Mouse (Mus musculus) ES-E14 (cell line): Measurements from ENCODE around the gene Dpp10. TPM values are rescaled to one million over a fixed set of nuclear protein-coding genes. Genes with fewer than 3 reads are reported as not detected.

Source experiments
- DNase-seq: peaks from one replicate; pipeline ENCODE4 v3.0.0-alpha.2; 2013; ENCODE audit warnings: low read depth, low spot score
- H3K27ac ChIP-seq: 2 replicates; pipeline ENCODE4 v1.5.1; 2012; ENCODE audit warnings: low read depth, mild to moderate bottlenecking, low read length, moderate library complexity, mixed read lengths; ENCODE audit not compliant: poor library complexity, insufficient read depth, severe bottlenecking
- H3K36me3 ChIP-seq: 2 replicates; pipeline ENCODE4 v1.6.1; 2012; ENCODE audit warnings: mild to moderate bottlenecking, low read length, moderate library complexity, mixed read lengths; ENCODE audit not compliant: control insufficient read depth, poor library complexity, insufficient read depth, severe bottlenecking
- H3K4me1 ChIP-seq, 2 experiments: fragments of 150-350 bp in 1 of 2; sonication (generic) in 1 of 2; 2 replicates each; pipeline ENCODE4 v1.6.1; 2012; ENCODE audit warnings: low read length in 2 of 2, mild to moderate bottlenecking in 1 of 2, mixed read lengths in 1 of 2; ENCODE audit not compliant: control insufficient read depth in 2 of 2, insufficient read depth in 2 of 2, poor library complexity in 1 of 2
- H3K4me3 ChIP-seq, 2 experiments: fragments of 150-350 bp in 1 of 2; sonication (generic) in 1 of 2; 2 replicates each; pipeline ENCODE4 v1.5.1; 2012; ENCODE audit warnings: low read length in 2 of 2, low read depth in 1 of 2, mild to moderate bottlenecking in 1 of 2, mixed read lengths in 1 of 2; ENCODE audit not compliant: insufficient read depth in 1 of 2, poor library complexity in 1 of 2, severe bottlenecking in 1 of 2
- H3K9ac ChIP-seq: 2 replicates; pipeline ENCODE4 v1.6.1; 2012; ENCODE audit warnings: low read depth, mild to moderate bottlenecking, low read length, mixed read lengths; ENCODE audit not compliant: poor library complexity, insufficient read depth, severe bottlenecking
- H3K9me3 ChIP-seq: fragments of 150-350 bp; sonication (generic); 2 replicates; pipeline ENCODE4 v1.6.1; 2012; ENCODE audit warnings: low read depth, mild to moderate bottlenecking, low read length; ENCODE audit not compliant: control insufficient read depth, insufficient read depth
- CHD2 ChIP-seq: IDR thresholded peaks from 2 replicates; pipeline ENCODE4 v1.6.1; 2014; ENCODE audit warnings: mild to moderate bottlenecking, low read depth, low read length, inconsistent platforms
- HCFC1 ChIP-seq: IDR thresholded peaks from 2 replicates; pipeline ENCODE4 v1.6.1; 2012; ENCODE audit warnings: low read length, inconsistent platforms, borderline replicate concordance; ENCODE audit not compliant: insufficient read depth
- MAFK ChIP-seq: IDR thresholded peaks from 2 replicates; pipeline ENCODE4 v1.6.1; 2014; ENCODE audit warnings: mild to moderate bottlenecking, low read depth, low read length, inconsistent platforms; ENCODE audit not compliant: insufficient read depth
- ZC3H11A ChIP-seq: IDR thresholded peaks from 2 replicates; pipeline ENCODE4 v1.6.1; 2012; ENCODE audit warnings: low read depth, mild to moderate bottlenecking, inconsistent platforms, low read length, borderline replicate concordance
- ZNF384 ChIP-seq: IDR thresholded peaks from 2 replicates; pipeline ENCODE4 v1.6.1; 2012; ENCODE audit warnings: low read depth, low read length, inconsistent platforms
- in situ Hi-C, 2 experiments: fragments of 600-800 bp; cut with MboI; formaldehyde crosslinking; loops; one replicate each; pipeline ENCODE4 v1.15.1; 2025; ENCODE audit warnings: low sequenced_read_pairs in 2 of 2, inconsistent platforms in 1 of 2; ENCODE audit not compliant: unreplicated experiment in 2 of 2
- total RNA-seq: library from RNA; depleted of rRNA; stranded (reverse); fragments of 300-350 nt; gene quantifications from 2 replicates; pipeline ENCODE4 v1.2.3, GENCODE M21; 2012

Dpp10 gene
- total RNA-seq, 1 experiment = not detected

DNA sequence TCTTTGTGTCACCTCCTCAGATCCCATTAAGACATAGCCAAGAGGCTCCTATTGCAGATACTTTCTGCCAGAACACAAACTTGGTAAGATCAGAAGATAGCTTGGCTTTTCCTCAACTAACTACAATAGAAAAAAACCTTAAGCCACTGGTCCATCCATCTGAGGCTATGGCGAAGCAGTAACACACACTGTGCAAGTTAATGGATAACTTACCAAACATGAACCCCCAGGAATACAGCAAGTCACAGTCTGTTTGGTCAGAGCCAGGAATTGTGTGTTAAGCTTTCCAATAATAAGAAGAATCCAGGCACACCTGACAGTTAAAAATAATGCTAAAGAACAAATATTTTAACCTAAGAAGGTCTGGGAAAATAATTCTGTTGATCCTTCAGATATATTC lies 502.9 kb downstream of the Dpp10 start:
- TF ChIP-seq MAFK (no peak), CHD2 (no peak), ZNF384 (no peak), HCFC1 (no peak), ZC3H11A (no peak)
- no peaks in the 10 kb centered on the region for H3K4me1 ChIP-seq
- no peak for DNase-seq
- H3K9ac ChIP-seq = no peak overlapping the region
- no peaks in the 10 kb centered on the region for H3K9me3 ChIP-seq
- no peaks in the 10 kb centered on the region for H3K36me3 ChIP-seq
- H3K4me3 ChIP-seq = no peak overlapping the region
- in situ Hi-C loops = no loop called here
- H3K27ac ChIP-seq = no peak overlapping the region

DNA sequence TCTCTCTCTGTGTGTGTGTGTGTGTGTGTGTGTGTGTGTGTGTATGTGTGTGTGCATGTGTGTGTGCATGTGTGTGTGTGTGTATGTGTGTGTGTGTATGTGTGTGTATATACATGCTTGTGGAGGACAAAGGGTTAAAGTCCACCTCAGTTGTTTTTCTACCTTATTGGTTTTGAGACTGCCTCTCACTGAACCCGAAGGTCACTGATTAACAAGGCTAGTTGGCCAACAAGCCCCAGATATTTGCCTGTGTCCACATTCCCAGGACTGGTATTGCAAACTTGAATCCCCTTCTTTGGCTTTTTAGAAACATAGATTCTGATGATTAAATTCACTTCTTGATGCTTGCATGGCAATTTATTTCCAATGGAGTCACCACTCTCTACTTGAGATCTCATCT lies 577.6 kb downstream of the Dpp10 start:
- Histone ChIP-seq H3K9me3 (no peaks in the 10 kb centered on the region), H3K27ac (no peak overlapping the region), H3K9ac (no peak overlapping the region), H3K36me3 (no peaks in the 10 kb centered on the region), H3K4me3 (no peak overlapping the region), H3K4me1 (no peaks in the 10 kb centered on the region)
- no peak for DNase-seq
- in situ Hi-C loops = no loop called here
- no peak for TF ChIP-seq ZNF384
- TF ChIP-seq CHD2 = no peak
- TF ChIP-seq HCFC1 = no peak
- no peak for TF ChIP-seq ZC3H11A
- no peak for TF ChIP-seq MAFK

DNA sequence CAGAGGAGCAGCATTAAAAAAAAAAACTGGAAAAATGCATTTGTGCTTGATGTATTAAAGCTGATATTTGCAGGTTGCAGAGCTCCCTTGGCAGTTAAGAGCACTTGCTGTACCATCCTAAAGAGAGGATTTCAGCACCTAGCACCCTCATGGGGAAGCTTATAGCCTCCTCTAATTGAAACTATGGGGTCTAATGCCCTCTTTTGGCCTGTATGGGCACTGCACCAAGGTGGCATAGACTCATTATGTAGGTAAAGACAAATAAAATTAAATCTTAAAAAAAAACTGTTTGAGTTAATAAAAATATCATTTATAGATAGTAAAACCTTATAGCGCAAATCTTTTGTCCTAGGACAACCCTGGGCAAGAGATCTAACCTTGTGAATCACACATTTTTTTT lies 631.2 kb downstream of the Dpp10 start:
- no peaks in the 10 kb centered on the region for H3K4me1 ChIP-seq
- no peak for DNase-seq
- no peak for TF ChIP-seq CHD2
- no peak for TF ChIP-seq ZC3H11A
- TF ChIP-seq ZNF384 = no peak
- no peak for TF ChIP-seq HCFC1
- no peak for TF ChIP-seq MAFK
- no peaks in the 10 kb centered on the region for H3K9me3 ChIP-seq
- no peaks in the 10 kb centered on the region for H3K36me3 ChIP-seq
- in situ Hi-C loops = no loop called here
- no peak overlapping the region for H3K4me3 ChIP-seq
- no peak overlapping the region for H3K27ac ChIP-seq
- H3K9ac ChIP-seq = no peak overlapping the region

GRCm38 (mm10) chr1:123351300-123351699 lies 694.1 kb downstream of the Dpp10 start:
- Histone ChIP-seq H3K4me3 (no peak overlapping the region), H3K27ac (no peak overlapping the region), H3K9me3 (no peaks in the 10 kb centered on the region), H3K9ac (no peak overlapping the region), H3K4me1 (no peaks in the 10 kb centered on the region), H3K36me3 (no peaks in the 10 kb centered on the region)
- no peak for TF ChIP-seq HCFC1
- TF ChIP-seq ZC3H11A = no peak
- no peak for TF ChIP-seq MAFK
- TF ChIP-seq CHD2 = no peak
- no peak for TF ChIP-seq ZNF384
- in situ Hi-C loops = no loop called here
- no peak for DNase-seq

DNA sequence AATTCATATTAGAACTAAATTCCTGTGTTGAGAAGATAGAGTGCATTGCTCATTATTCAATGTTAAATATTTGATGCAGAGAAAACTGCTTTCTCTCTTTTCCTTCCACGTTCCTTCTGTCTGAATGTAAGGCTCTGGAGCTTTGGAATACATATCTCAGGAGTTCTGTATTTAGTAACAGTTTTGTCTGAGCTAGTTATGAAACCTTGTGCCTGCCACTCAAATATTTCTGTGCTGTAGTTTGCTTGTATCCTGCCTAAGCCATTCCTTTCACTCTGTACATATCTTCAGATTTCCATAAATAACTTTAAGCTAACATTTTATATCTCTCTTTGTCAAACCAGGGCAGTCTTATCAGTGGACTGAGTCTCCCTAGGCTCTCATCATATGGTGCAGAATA lies 707.5 kb downstream of the Dpp10 start:
- no peaks in the 10 kb centered on the region for H3K9me3 ChIP-seq
- no peak overlapping the region for H3K4me3 ChIP-seq
- no peak for TF ChIP-seq MAFK
- TF ChIP-seq HCFC1 = no peak
- no peak for TF ChIP-seq ZC3H11A
- TF ChIP-seq CHD2 = no peak
- no peak for TF ChIP-seq ZNF384
- H3K36me3 ChIP-seq = no peaks in the 10 kb centered on the region
- no peak overlapping the region for H3K27ac ChIP-seq
- in situ Hi-C loops = no loop called here
- no peak for DNase-seq
- no peaks in the 10 kb centered on the region for H3K4me1 ChIP-seq
- H3K9ac ChIP-seq = no peak overlapping the region
